Mouse (Mus musculus) gastrocnemius, postnatal 4 days (tissue): ENCODE measurements at regions not wholly inside any gene's neighbourhood (a gene's known extent, or its start where the extent isn't known, plus 50 kb on each side); places are given as distances from the start of the nearest gene placed in this dataset.

Experiments
- DNase-seq, 2 experiments: peaks; one replicate each; pipeline ENCODE4 v3.0.0; 2021 to 2022; ENCODE audit warnings: low spot score in 2 of 2, mixed read lengths in 2 of 2

- no peak for DNase-seq
Measured at GRCm38 (mm10) chr12:7650851-7651250, 326.6 kb upstream of the Apob start.

- no peak for DNase-seq
Measured at GRCm38 (mm10) chr12:7662027-7662426, 315.4 kb upstream of the Apob start.

GRCm38 (mm10) chr12:7670114-7670513, 307.3 kb upstream of the Apob start:
- DNase-seq, result no peak

GRCm38 (mm10) chr12:7670561-7670960, 306.9 kb upstream of the Apob start:
- DNase-seq, result no peak

GRCm38 (mm10) chr12:7691996-7692395, 285.5 kb upstream of the Apob start:
- DNase-seq, result no peak

GRCm38 (mm10) chr12:7698324-7698944, 279.0 kb upstream of the Apob start:
- no peak for DNase-seq

- no peak for DNase-seq
Measured at GRCm38 (mm10) chr12:7709102-7709501, 268.3 kb upstream of the Apob start.

- no peak for DNase-seq
Measured at GRCm38 (mm10) chr12:7709872-7710271, 267.6 kb upstream of the Apob start.

- no peak for DNase-seq
Measured at GRCm38 (mm10) chr12:7715091-7715490, 262.4 kb upstream of the Apob start.

- no peak for DNase-seq
Measured at GRCm38 (mm10) chr12:7718556-7718955, 258.9 kb upstream of the Apob start.

- no peak for DNase-seq
Measured at GRCm38 (mm10) chr12:7719080-7719479, 258.4 kb upstream of the Apob start.

- DNase-seq, result no peak
Measured at GRCm38 (mm10) chr12:7724992-7725391, 252.5 kb upstream of the Apob start.

GRCm38 (mm10) chr12:7738020-7738419, 239.4 kb upstream of the Apob start:
- DNase-seq, result no peak

- DNase-seq, result no peak
Measured at GRCm38 (mm10) chr12:7738629-7739351, 238.7 kb upstream of the Apob start.

GRCm38 (mm10) chr12:7739352-7739994, 238.0 kb upstream of the Apob start:
- no peak for DNase-seq

GRCm38 (mm10) chr12:7746708-7747107, 230.7 kb upstream of the Apob start:
- no peak for DNase-seq

- no peak for DNase-seq
Measured at GRCm38 (mm10) chr12:7749319-7750238, 227.9 kb upstream of the Apob start.

GRCm38 (mm10) chr12:7754861-7755260, 222.6 kb upstream of the Apob start:
- DNase-seq, result no peak

- no peak for DNase-seq
Measured at GRCm38 (mm10) chr12:7764795-7765697, 212.4 kb upstream of the Apob start.

- DNase-seq, result no peak
Measured at GRCm38 (mm10) chr12:7774127-7774526, 203.3 kb upstream of the Apob start.
